Mouse (Mus musculus) adrenal gland, postnatal 10 days (tissue): ENCODE results near the gene Gm14496. TPM values are rescaled to one million over a fixed set of nuclear protein-coding genes. Genes with fewer than 3 reads are reported as not detected.
"Not testable (repeated sequence)": the region's sequence is repeated elsewhere in the genome, so short reads cannot be mapped to it uniquely, and the experiment has no call there.

ENCODE experiments used
- DNase-seq: peaks from one replicate; pipeline ENCODE4 v3.0.0; 2021; ENCODE audit warnings: mixed read lengths
- long read RNA-seq, 2 experiments: library from polyadenylated mRNA; stranded (forward); transcript quantifications; one replicate each; pipeline ENCODE4 v2.0.0; 2021
- total RNA-seq, 2 experiments: library from RNA; stranded (reverse); gene quantifications; 2 replicates each; pipeline ENCODE4 v1.2.3; 2021

The Gm14496 gene
- total RNA-seq = not detected
- long read RNA-seq, experiment 1 = 0 reads
- long read RNA-seq, experiment 2 = 0 reads

DNA sequence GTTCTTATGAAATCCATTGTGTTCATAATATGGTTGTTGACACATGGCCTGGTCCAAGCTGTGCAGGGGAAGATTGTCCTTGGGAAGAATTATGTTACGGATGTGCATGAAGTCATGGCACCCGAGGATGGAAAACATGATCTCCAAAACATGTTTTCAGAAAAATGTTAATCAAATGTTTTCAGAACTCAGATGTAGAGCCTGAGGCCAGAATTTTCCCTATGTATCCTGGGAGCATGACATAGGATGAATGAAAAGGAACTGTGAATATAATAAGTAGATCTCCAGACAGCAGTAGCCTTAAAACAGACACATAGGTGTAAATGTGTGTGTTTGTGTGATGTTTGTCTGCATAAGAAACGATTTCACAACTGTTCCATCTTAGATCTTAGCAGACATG, at the start of gene Gm14496:
TSS of gene Gm14496 (plus strand) at position 301 of the 400 bp plus-strand sequence.
- DNase-seq = no peak

DNA sequence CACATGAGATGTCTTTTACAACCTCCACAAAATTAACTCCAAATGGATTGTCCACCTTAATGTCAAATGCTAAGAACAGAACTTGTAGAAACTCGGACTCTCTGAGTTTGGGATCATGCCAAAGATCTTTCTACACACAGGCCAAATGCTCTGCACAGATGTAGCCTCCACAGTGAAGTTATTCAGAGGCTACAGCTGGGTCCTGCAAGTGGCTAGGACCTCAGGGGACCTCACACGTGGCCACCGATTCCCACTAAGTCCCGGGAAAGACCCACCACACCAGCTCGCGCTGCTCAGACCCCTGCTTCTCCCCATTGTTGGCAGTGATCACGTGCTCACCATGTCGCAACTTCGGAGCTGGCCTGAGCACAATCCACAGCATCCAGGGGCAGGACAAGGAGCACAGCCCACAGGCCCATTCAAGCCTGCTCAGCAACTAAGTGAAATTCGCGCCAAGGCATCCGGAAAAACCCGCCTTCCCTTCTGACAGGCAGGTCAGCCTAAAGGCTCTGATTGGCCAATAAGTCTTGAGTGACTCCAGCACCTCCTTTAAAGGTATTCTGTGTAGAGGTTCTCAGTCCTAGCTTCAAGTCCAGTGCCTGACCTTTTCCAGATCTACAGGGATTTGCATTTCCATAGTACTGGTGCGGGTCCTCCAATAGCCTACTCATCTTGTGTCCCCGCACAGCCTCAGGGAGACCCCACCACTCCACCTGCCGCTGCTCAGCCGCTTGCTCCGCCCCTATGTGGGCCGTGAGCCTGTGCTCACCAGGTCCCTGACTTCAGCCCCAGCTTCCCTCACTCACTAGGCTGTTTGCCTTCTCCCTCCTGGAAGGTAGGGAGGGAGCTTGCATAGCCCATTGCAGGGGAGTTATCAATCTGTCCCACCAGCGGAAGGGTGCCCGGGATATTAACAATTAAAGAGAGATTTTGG, 37.9 kb upstream of the Gm14496 start:
- not testable (repeated sequence) for DNase-seq

DNA sequence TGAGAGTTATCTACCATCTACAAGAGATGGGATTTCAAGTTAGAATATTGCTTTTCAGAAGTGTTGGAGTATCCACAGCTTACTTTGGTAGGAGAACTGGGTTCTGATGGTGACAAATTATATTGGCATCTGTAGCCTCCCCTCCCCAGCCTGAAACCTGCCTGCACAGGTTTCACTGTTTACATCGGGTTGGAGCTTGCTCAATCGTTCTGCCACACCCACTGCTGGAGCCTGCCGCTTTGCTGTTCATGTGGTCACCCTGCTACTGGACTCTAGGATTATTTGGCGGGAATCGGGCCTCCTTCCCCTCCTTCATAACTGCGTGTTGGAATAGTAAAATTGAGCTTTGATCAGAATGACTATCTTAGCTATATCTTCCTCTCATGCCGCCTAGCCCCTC, 22.5 kb upstream of the Gm14496 start:
- DNase-seq = no peak

DNA sequence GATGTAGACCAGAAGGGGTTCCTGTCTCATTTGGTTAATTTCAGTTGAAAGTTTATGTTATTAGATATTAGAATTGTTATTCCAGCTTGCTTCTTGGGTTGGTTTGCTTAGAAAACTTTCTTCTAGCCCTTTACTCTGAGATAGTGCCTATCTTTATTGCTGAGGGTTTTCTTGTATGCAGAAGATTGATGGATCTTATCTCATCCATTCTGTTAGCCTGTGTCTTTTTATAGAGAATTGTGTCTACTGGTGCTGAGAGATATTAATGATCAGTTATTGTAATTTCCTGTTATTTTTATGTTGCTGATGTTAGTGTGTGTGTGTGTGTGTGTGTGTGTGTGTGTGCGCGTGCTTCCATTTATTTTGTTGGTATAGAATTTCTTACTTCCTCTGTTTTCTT, 21.7 kb upstream of the Gm14496 start:
- DNase-seq = no peak

DNA sequence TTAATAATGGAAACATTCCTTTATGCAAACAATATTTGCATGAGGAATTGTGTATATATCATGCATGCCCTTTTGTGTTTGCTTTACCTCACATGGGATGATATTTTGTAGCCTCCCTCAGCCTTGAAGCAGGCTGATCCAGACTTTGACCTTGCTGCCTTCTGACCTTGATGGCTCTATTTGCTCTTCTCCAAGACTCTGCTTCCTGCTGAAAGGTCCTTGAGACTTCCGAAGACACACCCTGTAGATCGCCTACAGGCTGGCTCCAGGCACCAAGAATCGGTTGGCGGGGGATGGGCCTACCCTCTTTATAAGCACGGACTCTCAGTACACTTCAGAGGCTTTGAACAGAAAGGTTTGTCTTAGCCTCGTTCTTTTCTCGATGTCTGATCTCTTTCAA, 9.0 kb upstream of the Gm14496 start:
- DNase-seq = not testable (repeated sequence)

Other genes with a start within 250 kb of the Gm14496 start
- 1 to 10 TPM; 6.4 to 8.0 TPM for gene Myt1, start 227.8 kb upstream of the Gm14496 start, total RNA-seq
- gene Pcmtd2, start 153.3 kb upstream of the Gm14496 start, total RNA-seq = 10 to 100 TPM; 54.3 to 63.2 TPM
- 10 to 100 TPM; 17.0 to 18.1 TPM for gene Polr3k, start 126.8 kb upstream of the Gm14496 start, total RNA-seq